Mouse (Mus musculus) A20 (cell line): Measurements from ENCODE around the gene Jchain.
A peak's percentile ranks its signal among the peaks of the same experiment; 100 is the strongest.

Experiments
- DNase-seq: peaks from one replicate; pipeline ENCODE4 v3.0.0-alpha.2; 2011; ENCODE audit warnings: low read depth, low spot score

Jchain gene

DNA sequence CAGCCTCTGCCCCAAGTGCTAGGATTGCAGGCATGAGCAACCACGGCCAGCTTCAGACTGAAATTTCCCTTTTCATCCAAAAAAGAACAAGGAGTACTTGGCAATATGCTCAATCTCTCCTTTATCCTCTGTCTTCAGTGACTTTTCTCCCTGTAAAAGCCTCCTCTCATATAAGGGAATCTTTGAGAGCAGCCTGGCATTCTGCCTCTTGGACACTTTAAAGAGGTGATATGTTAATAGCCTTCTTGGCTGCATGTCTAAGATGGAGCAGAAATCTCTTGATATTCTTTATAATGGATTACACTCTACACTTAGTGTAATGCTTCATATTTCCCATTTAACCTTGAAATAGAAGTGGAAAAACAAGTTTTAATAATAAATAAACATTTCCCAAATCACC lies 3.2 kb upstream of the Jchain start:
- no peak for DNase-seq

DNA sequence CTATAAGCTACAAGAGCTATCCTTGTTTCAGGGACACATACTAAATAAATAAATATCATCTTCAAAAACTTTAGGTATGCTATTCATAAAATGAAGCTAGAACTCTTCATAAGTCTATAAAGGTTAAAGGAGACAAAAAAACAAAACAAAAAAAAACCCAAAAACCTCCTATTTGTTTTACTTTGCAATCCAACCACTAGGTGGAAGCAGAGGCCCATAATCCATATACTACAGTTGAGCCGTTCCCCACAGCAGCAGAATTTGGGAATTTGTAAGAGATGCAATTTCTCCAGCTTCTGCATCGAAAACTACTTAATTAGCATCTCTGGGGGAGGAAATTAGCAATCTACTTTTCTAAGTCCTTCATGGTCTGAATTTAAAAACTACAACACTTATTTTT lies 8.5 kb downstream of the Jchain start:
- peak; percentile 56 for DNase-seq

DNA sequence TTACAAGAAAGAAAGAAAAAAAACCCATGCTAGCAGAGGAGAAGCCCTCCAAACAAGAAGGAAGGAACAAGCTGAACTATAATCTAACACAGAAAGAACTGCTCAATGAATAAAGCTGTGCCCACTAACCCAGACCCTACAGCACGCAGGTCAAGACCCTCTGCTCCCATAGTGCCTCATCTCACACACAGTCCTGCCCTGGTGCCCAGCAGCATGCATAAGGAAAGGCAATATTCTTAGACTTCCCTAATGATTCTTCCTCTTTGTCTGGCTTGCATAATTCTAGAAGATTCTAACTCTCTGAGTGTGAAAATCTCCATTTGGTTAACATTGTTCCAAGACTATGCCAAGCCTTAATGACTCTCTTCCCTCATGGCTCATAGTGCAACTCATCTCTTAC lies 18.7 kb downstream of the Jchain start:
- DNase-seq: no peak

DNA sequence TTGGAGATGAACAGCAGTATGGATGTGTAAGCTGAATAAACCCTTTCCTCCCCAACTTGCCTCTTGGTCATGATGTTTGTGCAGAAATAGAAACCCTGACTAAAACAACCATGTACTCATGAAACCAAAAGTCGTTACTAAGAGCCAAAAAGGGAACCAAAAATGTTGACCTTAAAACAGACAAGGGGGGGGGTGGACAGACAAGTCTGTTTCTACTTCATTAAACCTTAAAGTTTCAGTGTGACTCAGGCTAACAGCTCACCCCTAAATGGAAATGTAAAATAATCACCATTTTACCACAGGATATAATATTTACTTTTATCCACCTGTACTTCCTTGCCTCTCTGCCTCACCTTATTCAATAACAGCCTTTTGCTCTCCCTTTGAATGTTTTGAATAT lies 19.1 kb downstream of the Jchain start:
- DNase-seq: peak; percentile 89

DNA sequence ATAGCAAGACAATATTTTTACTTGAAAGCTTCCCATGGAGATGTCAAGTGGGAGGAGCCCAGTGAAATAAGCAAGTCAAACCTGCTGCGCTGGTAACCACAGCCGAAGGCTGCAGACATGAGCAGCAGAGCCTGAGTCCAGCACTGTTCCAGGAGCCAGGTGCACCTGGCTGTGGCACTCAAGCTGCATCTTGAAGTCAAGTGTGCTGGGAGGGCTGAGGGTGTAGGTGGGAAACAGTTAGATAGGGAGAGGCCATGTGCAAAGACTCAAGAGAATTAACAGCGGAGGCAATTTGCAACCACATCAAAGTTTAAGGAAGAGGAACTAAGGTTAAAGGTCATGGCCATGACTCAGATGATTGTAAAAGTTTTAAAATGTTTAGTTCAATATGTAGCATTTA lies 27.9 kb downstream of the Jchain start:
- DNase-seq: no peak

DNA sequence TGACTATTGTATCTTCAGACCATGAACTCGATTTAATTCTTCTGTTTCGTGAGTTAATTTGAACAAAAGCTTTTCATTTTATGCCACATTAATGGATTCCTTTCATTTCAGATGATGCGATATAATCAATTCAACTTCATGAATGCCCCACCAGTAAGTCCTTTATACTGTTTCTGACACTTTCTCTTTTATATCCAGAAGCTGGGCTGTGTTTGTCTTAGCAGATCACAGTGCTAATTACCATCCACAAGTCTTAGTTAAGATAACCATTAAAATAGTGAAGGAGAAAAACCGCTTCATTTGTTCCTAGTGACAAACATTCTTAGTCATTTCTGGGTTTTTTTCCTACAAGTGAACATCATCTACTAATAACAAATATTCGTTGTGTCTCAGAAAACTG lies 36.6 kb downstream of the Jchain start:
- no peak for DNase-seq

DNA sequence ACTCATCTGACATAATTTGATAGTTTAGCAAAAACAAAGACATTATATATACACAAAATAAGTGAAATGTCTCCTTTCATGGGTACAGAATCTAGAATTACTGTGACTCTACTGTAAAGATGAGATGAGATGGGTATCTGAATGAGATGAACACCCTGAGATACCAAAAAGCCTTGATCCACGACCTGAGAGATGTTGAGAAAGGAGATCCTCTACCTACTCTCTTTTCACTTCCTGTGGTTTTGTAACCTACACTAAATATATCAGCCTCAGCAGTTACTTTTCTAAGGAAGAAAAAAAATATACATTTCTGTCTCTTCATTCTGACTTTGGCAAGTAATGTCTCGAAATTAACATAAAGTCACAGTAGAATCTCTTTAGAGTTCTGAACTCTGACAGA lies 38.7 kb downstream of the Jchain start:
- DNase-seq: no peak

DNA sequence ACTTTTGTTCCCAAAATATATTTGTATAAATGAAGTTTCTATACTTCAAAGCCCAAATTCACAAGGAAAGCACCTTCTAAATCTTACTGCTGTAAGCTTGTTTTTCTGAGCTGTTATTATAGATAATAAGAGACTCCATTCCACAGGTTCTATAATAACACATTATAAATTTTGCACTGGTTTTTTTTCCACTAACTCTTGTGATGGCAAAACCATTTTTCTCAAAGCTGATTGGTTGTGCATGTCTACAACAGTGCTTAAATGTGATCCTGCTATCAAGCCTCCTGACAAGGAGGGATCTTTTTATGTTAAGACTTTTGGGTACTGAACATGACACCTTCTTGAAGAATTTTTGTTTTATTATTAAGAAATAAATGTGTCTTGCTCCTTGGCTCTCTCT lies 40.0 kb downstream of the Jchain start, which contains the start of gene Enam:
Gene Enam (plus strand): TSS at position 301 of the 400 bp plus-strand sequence.
- no peak for DNase-seq
